In the genomic region with DNA sequence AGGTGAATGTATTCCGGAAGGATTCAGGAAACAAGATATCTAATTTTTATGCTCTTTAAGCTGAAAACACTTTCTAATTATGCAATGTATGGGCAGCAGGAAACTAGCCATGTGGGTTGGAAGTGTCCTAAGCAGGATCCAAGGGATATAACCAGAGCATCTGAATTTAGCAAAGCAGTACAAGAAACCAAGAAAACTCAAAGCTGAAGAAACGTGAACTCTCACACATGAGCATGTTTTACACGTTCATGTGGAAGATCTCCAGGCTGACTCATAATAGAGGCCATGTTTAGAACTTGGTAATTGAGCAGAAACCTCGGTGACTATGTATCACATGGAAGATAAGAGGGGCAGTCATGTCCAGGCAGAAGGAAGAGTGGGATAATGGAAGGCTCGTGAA, we compare ENCODE assay signal across 18 mouse cellular contexts.
DNase-seq lines count a peak whose midpoint lies in the region; ATAC-seq and TF ChIP-seq lines count a peak whose summit lies in the region.
"Had no signal": no experiment of that assay in that cellular context is flagged by ENCODE, and none has a peak within 500 bp of the region (broad histone marks: within the 10 kb centered on the region; RNA-seq: fewer than 3 reads in every experiment).

No protein-coding gene starts in this region.

- no peak overlapping the region for H3K4me3 ChIP-seq in left cerebral cortex, adult 2 months
- H3K4me3 ChIP-seq in forebrain, embryonic 15.5 days, result no peak overlapping the region
- H3K4me3 ChIP-seq: embryonic facial prominence, embryonic 10.5 days; gastrocnemius, adult 2 months; heart, embryonic 12.5 days; hindbrain, embryonic 10.5 days had no signal

- no peaks in the 10 kb centered on the region for H3K36me3 ChIP-seq in forebrain, embryonic 15.5 days
- H3K36me3 ChIP-seq: embryonic facial prominence, embryonic 10.5 days; G1E; heart, embryonic 12.5 days; hindbrain, embryonic 10.5 days had no signal

- peaks cover 4% of the 10 kb centered on the region; the same call in 1 of the 2 replicates for H3K4me1 ChIP-seq in forebrain, embryonic 15.5 days
- H3K4me1 ChIP-seq: embryonic facial prominence, embryonic 10.5 days; heart, embryonic 12.5 days; hindbrain, embryonic 10.5 days had no signal

- peak overlapping the region; percentile 77 for H3K27ac ChIP-seq in left cerebral cortex, adult 2 months
- no peak overlapping the region for H3K27ac ChIP-seq in forebrain, embryonic 15.5 days (replicated peaks)
- H3K27ac ChIP-seq: embryonic facial prominence, embryonic 10.5 days; gastrocnemius, adult 2 months; hindbrain, embryonic 10.5 days; hindbrain, embryonic 14.5 days had no signal

- H3K4me2 ChIP-seq in forebrain, embryonic 15.5 days (replicated peaks), result no peak overlapping the region
- H3K4me2 ChIP-seq: heart, embryonic 12.5 days; hindbrain, embryonic 14.5 days had no signal

- intact Hi-C loops in left cerebral cortex, adult 2 months (cut with DNase I), result no loop called here

- TF ChIP-seq CTCF in left cerebral cortex, adult 2 months (IDR thresholded peaks at IDR 0.05), result no peak

- H3K9me3 ChIP-seq in forebrain, embryonic 15.5 days, result no peaks in the 10 kb centered on the region
- H3K9me3 ChIP-seq: embryonic facial prominence, embryonic 10.5 days; G1E; heart, embryonic 12.5 days; hindbrain, embryonic 10.5 days had no signal

- no peak overlapping the region for H3K9ac ChIP-seq in forebrain, embryonic 15.5 days (replicated peaks)
- H3K9ac ChIP-seq: heart, embryonic 12.5 days; hindbrain, embryonic 14.5 days had no signal

- DNase-seq in left cerebral cortex, adult 2 months (ENCODE audit: extremely low spot score in 1 of 2, low spot score in 2 of 2), result no peak
- no peak for DNase-seq in left cerebral cortex, adult 18-20 months (ENCODE audit: low spot score in 2 of 2)
- peak; percentile 21 for DNase-seq in NIH3T3 (ENCODE audit: low read depth)
- peak; percentile 10 for DNase-seq in fibroblast of lung, adult 2 months (ENCODE audit: low read depth)
- DNase-seq in kidney, postnatal 14 days, result no peak
- DNase-seq: adrenal gland, postnatal 14 days; cerebellum, adult 18-20 months; cerebellum, adult 9-11 months; cerebellum, postnatal 36 days; gastrocnemius, adult 2 months; gastrocnemius, postnatal 25 days had no signal

- no peak for ATAC-seq in forebrain, embryonic 15.5 days (replicated peaks)
- ATAC-seq: forebrain, embryonic 16.5 days had no signal

- WGBS in forebrain, embryonic 15.5 days, result 79% methylated on average over 5 of the region's 5 CpGs

- H3K27me3 ChIP-seq in forebrain, embryonic 15.5 days, result no peaks in the 10 kb centered on the region
- H3K27me3 ChIP-seq: heart, embryonic 12.5 days had no signal

Comparison
In these comparisons a context has a peak if more than half of its experiments do, and no peak if none do; other contexts are left out.
1. DNase-seq: peak in NIH3T3 (single experiment) and fibroblast of lung, adult 2 months (single experiment); none in left cerebral cortex, adult 2 months (0 of 2), left cerebral cortex, adult 18-20 months (0 of 2) and kidney, postnatal 14 days (single experiment).